Mouse (Mus musculus) urinary bladder, postnatal 14 days (tissue): ENCODE measurements at regions not wholly inside any gene's neighbourhood (a gene's known extent, or its start where the extent isn't known, plus 50 kb on each side); places are given as distances from the start of the nearest gene placed in this dataset.
A peak's percentile ranks its signal among the peaks of the same experiment; 100 is the strongest.

Source experiments
- DNase-seq: peaks from one replicate; pipeline ENCODE4 v3.0.0; 2021; ENCODE audit warnings: low spot score

- no peak for DNase-seq
Observed at GRCm38 (mm10) chr5:64609378-64610087, 193.7 kb upstream of the Klf3 start.

- no peak for DNase-seq
Observed at GRCm38 (mm10) chr5:64610146-64610545, 193.0 kb upstream of the Klf3 start.

- peak; percentile 75 for DNase-seq
Observed at GRCm38 (mm10) chr5:64610562-64611405, 192.4 kb upstream of the Klf3 start.

- DNase-seq = no peak
Observed at GRCm38 (mm10) chr5:64612017-64612416, 191.2 kb upstream of the Klf3 start.

- DNase-seq = no peak
Observed at GRCm38 (mm10) chr5:64613696-64614095, 189.5 kb upstream of the Klf3 start.

- DNase-seq = no peak
Observed at GRCm38 (mm10) chr5:64618126-64618525, 185.1 kb upstream of the Klf3 start.

GRCm38 (mm10) chr5:64619752-64620151 lies 183.4 kb upstream of the Klf3 start:
- DNase-seq = no peak

GRCm38 (mm10) chr5:64620726-64621125 lies 182.5 kb upstream of the Klf3 start:
- no peak for DNase-seq

- no peak for DNase-seq
Observed at GRCm38 (mm10) chr5:64621386-64621785, 181.8 kb upstream of the Klf3 start.

GRCm38 (mm10) chr5:64623653-64624052 lies 179.5 kb upstream of the Klf3 start:
- peak; percentile 47 for DNase-seq

- no peak for DNase-seq
Observed at GRCm38 (mm10) chr5:64624205-64624604, 179.0 kb upstream of the Klf3 start.

GRCm38 (mm10) chr5:64625421-64625820 lies 177.8 kb upstream of the Klf3 start:
- DNase-seq = no peak

- DNase-seq = peak; percentile 39
Observed at GRCm38 (mm10) chr5:64625841-64626298, 177.3 kb upstream of the Klf3 start.

- peak; percentile 86 for DNase-seq
Observed at GRCm38 (mm10) chr5:64626351-64626750, 176.8 kb upstream of the Klf3 start.

- DNase-seq = no peak
Observed at GRCm38 (mm10) chr5:64630582-64630981, 172.6 kb upstream of the Klf3 start.

- DNase-seq = no peak
Observed at GRCm38 (mm10) chr5:64632171-64632570, 171.0 kb upstream of the Klf3 start.

GRCm38 (mm10) chr5:64634008-64634407 lies 169.2 kb upstream of the Klf3 start:
- no peak for DNase-seq

GRCm38 (mm10) chr5:64634721-64635120 lies 168.5 kb upstream of the Klf3 start:
- no peak for DNase-seq

- no peak for DNase-seq
Observed at GRCm38 (mm10) chr5:64636301-64636700, 166.9 kb upstream of the Klf3 start.

GRCm38 (mm10) chr5:64643584-64643983 lies 159.6 kb upstream of the Klf3 start:
- DNase-seq = no peak

- no peak for DNase-seq
Observed at GRCm38 (mm10) chr5:64647417-64648125, 155.6 kb upstream of the Klf3 start.

GRCm38 (mm10) chr5:64648492-64648891 lies 154.7 kb upstream of the Klf3 start:
- no peak for DNase-seq

GRCm38 (mm10) chr5:64651407-64651806 lies 151.8 kb upstream of the Klf3 start:
- DNase-seq = peak; percentile 33
